Mouse (Mus musculus): Measurements from ENCODE around the gene Vmn1r180. TPM values are rescaled to one million over a fixed set of nuclear protein-coding genes. Genes with fewer than 3 reads are reported as not detected.
"Not testable (repeated sequence)": the region's sequence is repeated elsewhere in the genome, so short reads cannot be mapped to it uniquely, and the experiment has no call there.

The Vmn1r180 gene
- not detected in 2 replicates for polyA plus RNA-seq (2015; fragmentation: Nextera tagmentation; extraction: Ambion mirVana)

- Histone ChIP-seq H3K36me3 (no peaks in the 10 kb centered on the region), H3K4me3 (replicated peaks) (no peak within 1 kb of the TSS), H3K4me1 (replicated peaks) (no peaks in the 10 kb centered on the region), H3K9me3 (replicated peaks) (no peaks in the 10 kb centered on the region), H3K9ac (no peak within 1 kb of the TSS), H3K27ac (no peak within 1 kb of the TSS), H3K27me3 (no peaks in the 10 kb centered on the region), H3K4me2 (no peak within 1 kb of the TSS)
- DNase-seq: no peak
- ATAC-seq (ENCODE audit: low read depth): no peak
These were observed at the start of gene Vmn1r180 for GRCm38 (mm10) chr7:23950332-23950731. Gene Vmn1r180 (plus strand): TSS chr7:23950632.

- Histone ChIP-seq H3K4me3 (replicated peaks) (no peak within 1 kb of the TSS), H3K27ac (no peak within 1 kb of the TSS), H3K27me3 (no peaks in the 10 kb centered on the region), H3K4me2 (no peak within 1 kb of the TSS), H3K9me3 (replicated peaks) (no peaks in the 10 kb centered on the region), H3K36me3 (no peaks in the 10 kb centered on the region), H3K4me1 (replicated peaks) (no peaks in the 10 kb centered on the region), H3K9ac (no peak within 1 kb of the TSS)
- 26% methylated on average over 2 of the region's 2 CpGs for WGBS (ENCODE audit: insufficient replicate concordance)
- no peak for ATAC-seq (ENCODE audit: low read depth)
- no peak for DNase-seq
These were observed 23.8 kb upstream of the Vmn1r180 start, which contains the start of gene Vmn1r179 for GRCm38 (mm10) chr7:23926678-23927077. Gene Vmn1r179 (plus strand): TSS chr7:23926978.

GRCm38 (mm10) chr7:23968044-23968443 lies 17.6 kb downstream of the Vmn1r180 start:
- not testable (repeated sequence) for ATAC-seq (ENCODE audit: low read depth); H3K27ac ChIP-seq; H3K9me3 ChIP-seq (replicated peaks); H3K4me2 ChIP-seq; H3K36me3 ChIP-seq; H3K4me3 ChIP-seq (replicated peaks); H3K27me3 ChIP-seq; H3K4me1 ChIP-seq (replicated peaks); DNase-seq; H3K9ac ChIP-seq
- 38% methylated on average over 3 of the region's 3 CpGs for WGBS (ENCODE audit: insufficient replicate concordance)

- not testable (repeated sequence) for DNase-seq; H3K9me3 ChIP-seq (replicated peaks); H3K36me3 ChIP-seq; H3K4me1 ChIP-seq (replicated peaks); H3K9ac ChIP-seq; ATAC-seq (ENCODE audit: low read depth); H3K4me2 ChIP-seq; H3K27me3 ChIP-seq; H3K27ac ChIP-seq; H3K4me3 ChIP-seq (replicated peaks)
- 58% methylated on average over 9 of the region's 9 CpGs for WGBS (ENCODE audit: insufficient replicate concordance)
These were observed 23.9 kb downstream of the Vmn1r180 start, which contains the start of gene Vmn1r181 for GRCm38 (mm10) chr7:23974315-23974714. Gene Vmn1r181 (plus strand): TSS chr7:23974615.

- H3K4me2 ChIP-seq: no peak within 1 kb of the TSS
- 42% methylated on average over 2 of the region's 2 CpGs for WGBS (ENCODE audit: insufficient replicate concordance)
- no peaks in the 10 kb centered on the region for H3K36me3 ChIP-seq
- no peaks in the 10 kb centered on the region for H3K27me3 ChIP-seq
- DNase-seq (no peak), ATAC-seq (ENCODE audit: low read depth) (no peak)
- H3K4me1 ChIP-seq (replicated peaks): no peaks in the 10 kb centered on the region
- H3K9me3 ChIP-seq (replicated peaks): 0 out of 2 replicates have a peak, but pooled peaks cover 4% of the 10 kb centered on the region
- H3K4me3 ChIP-seq (replicated peaks): no peak within 1 kb of the TSS
- no peak within 1 kb of the TSS for H3K27ac ChIP-seq
- no peak within 1 kb of the TSS for H3K9ac ChIP-seq
These were observed 51.0 kb downstream of the Vmn1r180 start, which contains the start of gene V1rd19 for GRCm38 (mm10) chr7:24001391-24001790. Gene V1rd19 (plus strand): TSS chr7:24001691.

Other genes starting within 250 kb of the Vmn1r180 start
- not detected in 2 replicates for gene Vmn1r173, start 249.9 kb upstream of the Vmn1r180 start, polyA plus RNA-seq (2015; fragmentation: Nextera tagmentation; extraction: Ambion mirVana)
- not detected in 2 replicates for gene Vmn1r174, start 198.4 kb upstream of the Vmn1r180 start, polyA plus RNA-seq (2015; fragmentation: Nextera tagmentation; extraction: Ambion mirVana)
- gene Vmn1r175, start 140.0 kb upstream of the Vmn1r180 start, polyA plus RNA-seq (2015; fragmentation: Nextera tagmentation; extraction: Ambion mirVana): not detected in 2 replicates
- gene Vmn1r176, start 113.3 kb upstream of the Vmn1r180 start, polyA plus RNA-seq (2015; fragmentation: Nextera tagmentation; extraction: Ambion mirVana): not detected in 2 replicates
- not detected in 2 replicates for gene Vmn1r177, start 84.2 kb upstream of the Vmn1r180 start, polyA plus RNA-seq (2015; fragmentation: Nextera tagmentation; extraction: Ambion mirVana)
- gene Vmn1r178, start 58.6 kb upstream of the Vmn1r180 start, polyA plus RNA-seq (2015; fragmentation: Nextera tagmentation; extraction: Ambion mirVana): not detected in 2 replicates
- gene Vmn1r179, start 23.7 kb upstream of the Vmn1r180 start, polyA plus RNA-seq (2015; fragmentation: Nextera tagmentation; extraction: Ambion mirVana): not detected in 2 replicates
- gene Vmn1r181, start 24.0 kb downstream of the Vmn1r180 start, polyA plus RNA-seq (2015; fragmentation: Nextera tagmentation; extraction: Ambion mirVana): not detected in 2 replicates
- not detected in 2 replicates for gene V1rd19, start 51.1 kb downstream of the Vmn1r180 start, polyA plus RNA-seq (2015; fragmentation: Nextera tagmentation; extraction: Ambion mirVana)
- not detected in 2 replicates for gene Vmn1r183, start 102.6 kb downstream of the Vmn1r180 start, polyA plus RNA-seq (2015; fragmentation: Nextera tagmentation; extraction: Ambion mirVana)
- 10.0 and 13.1 TPM in 2 replicates for gene Zfp180, start 131.3 kb downstream of the Vmn1r180 start, polyA plus RNA-seq (2015; fragmentation: Nextera tagmentation; extraction: Ambion mirVana)
- 1.0 TPM in 2 replicates for gene Zfp112, start 161.7 kb downstream of the Vmn1r180 start, polyA plus RNA-seq (2015; fragmentation: Nextera tagmentation; extraction: Ambion mirVana)
- gene Zfp235, start 183.5 kb downstream of the Vmn1r180 start, polyA plus RNA-seq (2015; fragmentation: Nextera tagmentation; extraction: Ambion mirVana): 3.8 and 4.6 TPM in 2 replicates
- 0.61 and 0.94 TPM in 2 replicates for gene Zfp114, start 224.4 kb downstream of the Vmn1r180 start, polyA plus RNA-seq (2015; fragmentation: Nextera tagmentation; extraction: Ambion mirVana)

Data from liver, embryonic 13.5 days (tissue).